1 mouse cellular context compared by ENCODE assay signal in the genomic region with DNA sequence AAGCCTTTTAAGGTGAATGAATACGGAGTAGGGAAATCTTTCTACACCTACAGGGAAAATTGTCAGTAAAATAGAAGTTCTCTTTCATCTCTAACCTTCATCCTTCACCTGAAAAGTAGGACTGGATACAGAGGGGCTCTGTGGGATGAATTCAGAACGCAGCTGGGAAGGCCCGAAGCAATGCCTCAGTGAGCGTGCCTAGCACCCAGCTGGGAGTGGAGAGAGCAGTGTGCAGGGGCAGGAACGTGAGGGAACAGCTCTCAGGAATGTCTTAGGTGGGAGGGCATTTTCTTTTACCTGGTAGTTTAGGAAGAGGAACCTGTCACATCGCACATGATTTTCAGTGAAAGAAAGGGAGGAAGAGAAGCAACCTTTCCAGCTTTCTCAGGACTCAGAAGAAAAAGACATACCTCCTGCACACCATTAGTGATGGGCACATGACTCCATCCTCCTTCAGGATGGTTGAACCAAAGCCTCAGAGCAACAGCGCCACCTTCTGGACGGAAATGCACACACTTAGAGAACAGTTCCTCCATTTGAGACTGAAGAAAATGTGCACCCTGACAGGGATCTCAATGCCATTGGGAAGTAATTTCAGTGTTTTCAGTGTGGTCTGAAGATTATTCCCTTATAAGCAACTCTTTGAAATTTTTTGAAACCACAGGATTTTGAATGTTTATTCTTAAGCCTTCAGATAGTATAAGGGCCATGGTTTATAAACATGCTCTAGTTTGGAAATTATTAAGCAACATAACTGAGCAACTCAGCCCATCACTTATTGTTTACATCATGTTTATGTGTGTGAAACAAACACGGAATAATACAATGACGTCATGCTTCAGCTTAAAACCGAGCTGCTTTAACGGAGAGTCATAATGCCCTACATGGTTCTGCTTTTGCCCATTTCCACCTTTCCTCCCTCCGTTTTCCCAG.
TF ChIP-seq lines count a peak whose summit lies in the region.

No protein-coding gene starts in this region.

TF ChIP-seq in CH12.LX, 34 proteins besides CTCF, POLR2A, EP300 and RAD21 (continued from another document):
- no peak for TF ChIP-seq ZNF384 (IDR thresholded peaks at IDR 0.05; ENCODE audit: low read depth, low read length)
